Mouse (Mus musculus) kidney, adult 2 months (tissue): ENCODE results near the gene Rfx3. TPM values are rescaled to one million over a fixed set of nuclear protein-coding genes. Genes with fewer than 3 reads are reported as not detected.

ENCODE experiments used
- DNase-seq: peaks from one replicate; pipeline ENCODE4 v3.0.0; 2021
- H3K27ac ChIP-seq: fragments of 200-500 bp; 2 replicates; pipeline ENCODE4 v1.5.1; 2012; ENCODE audit warnings: low read depth, low read length, control low read depth, inconsistent platforms; ENCODE audit not compliant: insufficient read depth
- H3K27me3 ChIP-seq: fragments of 200-500 bp; replicated peaks from 2 replicates; pipeline ENCODE4 v1.6.1; 2012; ENCODE audit warnings: mild to moderate bottlenecking, moderate library complexity, low read length, inconsistent platforms; ENCODE audit not compliant: control insufficient read depth, insufficient read depth
- H3K36me3 ChIP-seq: fragments of 200-500 bp; 2 replicates; pipeline ENCODE4 v1.6.1; 2012; ENCODE audit warnings: mild to moderate bottlenecking, moderate library complexity, low read length, inconsistent platforms; ENCODE audit not compliant: control insufficient read depth, insufficient read depth
- H3K4me1 ChIP-seq: fragments of 200-500 bp; 2 replicates; pipeline ENCODE4 v1.6.1; 2011; ENCODE audit warnings: low read length; ENCODE audit not compliant: control insufficient read depth, insufficient read depth
- H3K4me3 ChIP-seq: fragments of 200-500 bp; 2 replicates; pipeline ENCODE4 v1.5.1; 2011; ENCODE audit warnings: mild to moderate bottlenecking, low read depth, low read length, control low read depth; ENCODE audit not compliant: insufficient read depth
- CTCF ChIP-seq: fragments of 200-500 bp; conservative IDR thresholded peaks from 2 replicates; pipeline ENCODE4 v1.5.1; 2011; ENCODE audit warnings: low read depth, mild to moderate bottlenecking, control low read depth, low read length, moderate library complexity, mixed read lengths; ENCODE audit not compliant: insufficient read depth, insufficient read length
- POLR2A ChIP-seq: fragments of 200-500 bp; IDR thresholded peaks from one replicate; pipeline ENCODE4 v1.6.1; 2011; ENCODE audit warnings: low read depth, low read length, control low read depth
- WGBS: fragments of 180-500 bp; shearing (Covaris S2); methylation state at CpG from one replicate; pipeline ENCODE4 v1.1.7; 2018; 5-methylcytosine and 5-hydroxymethylcytosine counted together
- polyA plus RNA-seq: library from polyadenylated mRNA; depleted of rRNA; stranded (reverse); fragments of >200 nt; gene quantifications from 2 replicates; pipeline ENCODE4 v1.2.3, GENCODE M21; 2012

The Rfx3 gene
- polyA plus RNA-seq, 1 experiment: 1.9 TPM

- no peak overlapping the region for H3K27ac ChIP-seq
- H3K4me3 ChIP-seq: no peak overlapping the region
- TF ChIP-seq POLR2A (no peak), CTCF (no peak)
- no peaks in the 10 kb centered on the region for H3K27me3 ChIP-seq
- no peaks in the 10 kb centered on the region for H3K4me1 ChIP-seq
- peaks cover under 1% of the 10 kb centered on the region; the same call in 1 of the 2 replicates for H3K36me3 ChIP-seq
- no peak for DNase-seq
These were observed 193.3 kb downstream of the Rfx3 start for GRCm38 (mm10) chr19:27817661-27818060.

DNA sequence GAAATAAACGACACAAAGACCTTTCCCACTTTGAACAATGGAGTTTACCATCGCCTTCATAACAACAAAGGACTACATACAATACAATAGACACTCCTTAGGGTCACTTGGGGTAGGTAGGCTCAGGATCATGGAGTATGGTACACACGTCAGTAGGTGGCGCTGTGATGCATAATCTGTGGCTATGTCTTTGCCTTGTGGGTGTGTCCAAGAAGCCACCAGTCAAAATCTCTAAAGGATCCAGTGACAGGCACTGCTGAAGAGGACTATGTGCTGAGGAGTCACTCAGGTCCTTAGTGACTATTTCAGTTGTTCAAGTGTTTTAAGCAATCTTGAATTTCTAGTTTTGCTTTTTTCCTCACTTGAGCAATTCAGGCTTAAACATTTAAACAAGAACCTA is 230.9 kb downstream of the Rfx3 start:
- DNase-seq: peak; percentile 36
- Histone ChIP-seq H3K27ac (no peak overlapping the region), H3K4me1 (no peaks in the 10 kb centered on the region), H3K4me3 (no peak overlapping the region), H3K27me3 (no peaks in the 10 kb centered on the region), H3K36me3 (peaks cover 2% of the 10 kb centered on the region; the same call in 1 of the 2 replicates)
- WGBS: 75% methylated on average over 4 of the region's 4 CpGs
- peak; percentile 66 for TF ChIP-seq CTCF
- TF ChIP-seq POLR2A: no peak

GRCm38 (mm10) chr19:27770716-27771265 is 240.2 kb downstream of the Rfx3 start:
- Histone ChIP-seq H3K4me1 (no peaks in the 10 kb centered on the region; the same call in 1 of the 2 replicates), H3K4me3 (no peak overlapping the region), H3K27ac (no peak overlapping the region), H3K36me3 (no peaks in the 10 kb centered on the region), H3K27me3 (no peaks in the 10 kb centered on the region)
- no peak for TF ChIP-seq POLR2A
- TF ChIP-seq CTCF: no peak
- DNase-seq: no peak
- WGBS: 85% methylated on average over 8 of the region's 8 CpGs

DNA sequence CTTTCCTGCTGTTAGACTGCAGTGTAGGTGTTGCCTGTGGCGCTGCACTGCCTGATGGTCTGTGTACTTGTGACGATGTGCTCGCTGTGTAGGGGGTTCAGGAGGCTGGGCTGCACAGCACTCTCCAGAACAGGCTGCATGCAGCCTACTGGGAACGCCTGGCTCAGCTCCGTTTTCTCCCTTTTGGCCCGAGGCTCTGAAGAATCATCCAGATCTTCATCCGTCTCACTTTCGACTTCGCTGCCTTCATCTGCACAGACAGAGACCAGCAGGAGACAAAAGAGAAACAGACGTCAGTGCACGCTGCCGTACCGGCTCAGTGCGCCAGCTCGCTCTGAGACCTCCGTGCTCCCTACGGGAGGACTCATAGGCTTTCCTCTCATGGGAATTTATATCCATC is 242.5 kb downstream of the Rfx3 start:
- Histone ChIP-seq H3K4me1 (no peaks in the 10 kb centered on the region; the same call in 1 of the 2 replicates), H3K36me3 (no peaks in the 10 kb centered on the region), H3K4me3 (no peak overlapping the region), H3K27ac (no peak overlapping the region), H3K27me3 (no peaks in the 10 kb centered on the region)
- 93% methylated on average over 17 of the region's 17 CpGs for WGBS
- no peak for TF ChIP-seq CTCF
- TF ChIP-seq POLR2A: no peak
- no peak for DNase-seq

DNA sequence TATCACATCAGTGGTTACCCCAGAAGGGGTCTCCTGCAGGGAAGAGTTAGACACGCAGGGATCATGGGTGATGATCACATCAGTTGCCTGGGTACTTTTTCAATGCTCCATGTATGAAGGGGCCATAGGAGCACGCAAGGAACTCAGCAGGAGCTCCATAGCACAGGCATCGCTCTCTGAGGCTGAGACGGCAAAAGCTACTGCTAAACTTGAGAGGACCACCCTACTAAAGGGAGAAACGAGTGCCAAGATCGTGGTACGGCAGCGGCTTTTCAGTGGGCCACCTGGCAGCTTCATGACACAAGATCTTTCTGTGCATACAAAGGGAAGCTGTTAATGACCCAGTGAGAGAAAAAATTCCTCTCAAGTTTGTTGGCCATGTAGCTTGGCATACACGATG is 250.7 kb downstream of the Rfx3 start:
- no peak for TF ChIP-seq CTCF
- no peak for TF ChIP-seq POLR2A
- H3K4me1 ChIP-seq: no peaks in the 10 kb centered on the region
- H3K27me3 ChIP-seq: no peaks in the 10 kb centered on the region
- H3K27ac ChIP-seq: no peak overlapping the region
- H3K4me3 ChIP-seq: no peak overlapping the region
- no peak for DNase-seq
- H3K36me3 ChIP-seq: no peaks in the 10 kb centered on the region
- WGBS: 94% methylated on average over 9 of the region's 9 CpGs

DNA sequence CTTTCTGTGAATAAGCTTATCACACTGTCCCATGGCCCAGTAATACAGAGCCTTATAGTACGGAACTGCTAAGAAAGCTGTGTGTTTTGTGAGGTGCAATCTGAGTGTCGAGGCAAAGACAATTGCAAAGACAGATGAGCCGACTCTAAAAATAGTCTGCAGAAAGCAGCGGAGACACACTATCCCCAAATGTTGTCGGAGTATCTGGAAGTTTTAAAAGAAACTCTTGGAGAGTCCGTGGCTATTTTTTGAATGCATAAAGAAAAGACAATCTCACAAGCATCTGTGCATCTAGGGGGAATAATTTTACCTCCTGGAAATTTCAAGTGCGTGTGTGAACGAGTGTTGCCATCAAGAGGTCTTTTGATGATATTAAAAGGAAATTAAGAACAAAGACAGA is 251.6 kb downstream of the Rfx3 start:
- 82% methylated on average over 8 of the region's 8 CpGs for WGBS
- no peak for TF ChIP-seq CTCF
- no peak for TF ChIP-seq POLR2A
- no peak for DNase-seq
- no peaks in the 10 kb centered on the region for H3K27me3 ChIP-seq
- no peak overlapping the region for H3K27ac ChIP-seq
- H3K4me1 ChIP-seq: no peaks in the 10 kb centered on the region
- H3K36me3 ChIP-seq: no peaks in the 10 kb centered on the region
- H3K4me3 ChIP-seq: no peak overlapping the region

GRCm38 (mm10) chr19:27747301-27747700 is 263.7 kb downstream of the Rfx3 start:
- TF ChIP-seq POLR2A: no peak
- 93% methylated on average over 1 of the region's 1 CpGs for WGBS
- Histone ChIP-seq H3K4me3 (no peak overlapping the region), H3K27me3 (no peaks in the 10 kb centered on the region), H3K4me1 (no peaks in the 10 kb centered on the region), H3K27ac (no peak overlapping the region), H3K36me3 (no peaks in the 10 kb centered on the region)
- DNase-seq: no peak
